Mouse (Mus musculus) kidney, adult 2 months (tissue): Measurements from ENCODE around the gene Spocd1. TPM values are rescaled to one million over a fixed set of nuclear protein-coding genes. Genes with fewer than 3 reads are reported as not detected.
A peak's percentile ranks its signal among the peaks of the same experiment; 100 is the strongest.

ENCODE experiments used
- DNase-seq: peaks from one replicate; pipeline ENCODE4 v3.0.0; 2021
- H3K27ac ChIP-seq: fragments of 200-500 bp; 2 replicates; pipeline ENCODE4 v1.5.1; 2012; ENCODE audit warnings: low read depth, low read length, control low read depth, inconsistent platforms; ENCODE audit not compliant: insufficient read depth
- H3K27me3 ChIP-seq: fragments of 200-500 bp; replicated peaks from 2 replicates; pipeline ENCODE4 v1.6.1; 2012; ENCODE audit warnings: mild to moderate bottlenecking, moderate library complexity, low read length, inconsistent platforms; ENCODE audit not compliant: control insufficient read depth, insufficient read depth
- H3K36me3 ChIP-seq: fragments of 200-500 bp; 2 replicates; pipeline ENCODE4 v1.6.1; 2012; ENCODE audit warnings: mild to moderate bottlenecking, moderate library complexity, low read length, inconsistent platforms; ENCODE audit not compliant: control insufficient read depth, insufficient read depth
- H3K4me1 ChIP-seq: fragments of 200-500 bp; 2 replicates; pipeline ENCODE4 v1.6.1; 2011; ENCODE audit warnings: low read length; ENCODE audit not compliant: control insufficient read depth, insufficient read depth
- H3K4me3 ChIP-seq: fragments of 200-500 bp; 2 replicates; pipeline ENCODE4 v1.5.1; 2011; ENCODE audit warnings: mild to moderate bottlenecking, low read depth, low read length, control low read depth; ENCODE audit not compliant: insufficient read depth
- CTCF ChIP-seq: fragments of 200-500 bp; conservative IDR thresholded peaks from 2 replicates; pipeline ENCODE4 v1.5.1; 2011; ENCODE audit warnings: low read depth, mild to moderate bottlenecking, control low read depth, low read length, moderate library complexity, mixed read lengths; ENCODE audit not compliant: insufficient read depth, insufficient read length
- POLR2A ChIP-seq: fragments of 200-500 bp; IDR thresholded peaks from one replicate; pipeline ENCODE4 v1.6.1; 2011; ENCODE audit warnings: low read depth, low read length, control low read depth
- WGBS: fragments of 180-500 bp; shearing (Covaris S2); methylation state at CpG from one replicate; pipeline ENCODE4 v1.1.7; 2018; 5-methylcytosine and 5-hydroxymethylcytosine counted together
- polyA plus RNA-seq: library from polyadenylated mRNA; depleted of rRNA; stranded (reverse); fragments of >200 nt; gene quantifications from 2 replicates; pipeline ENCODE4 v1.2.3, GENCODE M21; 2012

Spocd1 gene
- polyA plus RNA-seq, 1 experiment: not detected

- Histone ChIP-seq H3K4me1 (no peaks in the 10 kb centered on the region), H3K27me3 (no peaks in the 10 kb centered on the region), H3K4me3 (no peak overlapping the region), H3K36me3 (no peaks in the 10 kb centered on the region), H3K27ac (no peak overlapping the region)
- WGBS: 89% methylated on average over 5 of the region's 5 CpGs
- DNase-seq: no peak
- TF ChIP-seq CTCF (no peak), POLR2A (no peak)
These were observed 64.2 kb downstream of the Spocd1 start for GRCm38 (mm10) chr4:129993213-129993612.

- WGBS: 75% methylated on average over 16 of the region's 16 CpGs
- Histone ChIP-seq H3K4me1 (no peaks in the 10 kb centered on the region), H3K27ac (no peak overlapping the region), H3K36me3 (no peaks in the 10 kb centered on the region), H3K4me3 (no peak overlapping the region), H3K27me3 (no peaks in the 10 kb centered on the region)
- TF ChIP-seq CTCF (no peak), POLR2A (no peak)
- peak; percentile 60 for DNase-seq
These were observed 65.1 kb downstream of the Spocd1 start for GRCm38 (mm10) chr4:129993944-129994695.

- no peak overlapping the region for H3K4me3 ChIP-seq
- no peak overlapping the region for H3K27ac ChIP-seq
- no peaks in the 10 kb centered on the region for H3K27me3 ChIP-seq
- TF ChIP-seq POLR2A (no peak), CTCF (no peak)
- H3K36me3 ChIP-seq: no peaks in the 10 kb centered on the region
- WGBS: 82% methylated on average over 5 of the region's 5 CpGs
- no peak for DNase-seq
- no peaks in the 10 kb centered on the region for H3K4me1 ChIP-seq
These were observed 65.7 kb downstream of the Spocd1 start for GRCm38 (mm10) chr4:129994728-129995127.

GRCm38 (mm10) chr4:129995255-129995654 is 66.2 kb downstream of the Spocd1 start:
- WGBS: 85% methylated on average over 8 of the region's 8 CpGs
- Histone ChIP-seq H3K27ac (no peak overlapping the region), H3K27me3 (no peaks in the 10 kb centered on the region), H3K4me1 (no peaks in the 10 kb centered on the region), H3K4me3 (no peak overlapping the region), H3K36me3 (no peaks in the 10 kb centered on the region)
- no peak for DNase-seq
- TF ChIP-seq CTCF (no peak), POLR2A (no peak)

DNA sequence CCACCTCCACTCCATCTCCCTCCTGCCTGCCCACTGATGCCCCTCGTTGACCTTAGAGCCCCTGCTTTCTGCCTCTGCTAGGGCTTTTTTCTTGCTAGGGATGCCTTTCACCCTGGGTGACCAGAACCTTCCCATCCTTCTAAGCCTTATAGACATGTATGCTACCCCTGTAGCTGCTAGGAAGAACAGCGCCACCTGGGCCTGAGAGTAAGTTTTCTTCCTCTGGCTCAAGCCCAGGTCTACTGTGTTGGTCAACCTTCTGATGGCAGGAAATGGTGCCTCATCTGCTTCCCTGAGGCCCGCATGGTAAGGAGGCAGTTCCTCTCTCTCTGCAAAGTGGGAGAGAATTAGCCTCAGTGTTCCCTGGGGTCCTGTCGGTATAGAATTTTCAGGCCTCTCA is 67.0 kb downstream of the Spocd1 start:
- H3K4me3 ChIP-seq: no peak overlapping the region
- H3K27ac ChIP-seq: no peak overlapping the region
- H3K27me3 ChIP-seq: no peaks in the 10 kb centered on the region
- H3K4me1 ChIP-seq: no peaks in the 10 kb centered on the region
- no peak for TF ChIP-seq POLR2A
- 0 out of 2 replicates have a peak, but pooled peaks have one; percentile 5 for TF ChIP-seq CTCF
- H3K36me3 ChIP-seq: no peaks in the 10 kb centered on the region
- 85% methylated on average over 4 of the region's 4 CpGs for WGBS
- DNase-seq: no peak

- no peak overlapping the region for H3K27ac ChIP-seq
- no peak for TF ChIP-seq POLR2A
- no peak for TF ChIP-seq CTCF
These were observed 69.1 kb downstream of the Spocd1 start for GRCm38 (mm10) chr4:129998124-129998523.

DNA sequence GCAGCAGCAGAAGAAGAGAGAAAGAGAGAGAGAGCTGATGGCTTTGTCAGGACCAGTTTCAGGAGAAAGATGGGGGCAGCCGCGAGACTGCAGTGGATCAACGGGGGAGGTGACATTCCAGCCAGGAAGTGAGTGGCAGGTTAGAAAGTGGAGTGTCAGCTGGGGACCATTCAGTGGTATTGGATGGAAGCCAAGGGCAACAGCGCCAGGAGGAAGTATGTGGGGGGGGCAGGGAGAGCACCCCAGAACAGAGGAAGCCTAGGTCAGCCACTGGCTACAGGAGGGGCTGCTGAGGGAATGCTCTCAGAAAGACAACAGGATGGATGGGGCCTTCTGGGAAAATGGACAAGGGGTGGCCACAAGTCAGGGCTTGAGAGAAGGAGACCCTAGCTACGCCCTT is 72.7 kb downstream of the Spocd1 start:
- DNase-seq: no peak
- H3K27me3 ChIP-seq: no peaks in the 10 kb centered on the region
- no peaks in the 10 kb centered on the region for H3K4me1 ChIP-seq
- no peak overlapping the region for H3K4me3 ChIP-seq
- 26% methylated on average over 5 of the region's 5 CpGs for WGBS
- H3K27ac ChIP-seq: no peak overlapping the region
- no peaks in the 10 kb centered on the region for H3K36me3 ChIP-seq
- TF ChIP-seq CTCF (no peak), POLR2A (no peak)

More at GRCm38 (mm10) chr4:129998124-129998523, 69.1 kb downstream of the Spocd1 start:
- no peaks in the 10 kb centered on the region for H3K36me3 ChIP-seq
- no peak overlapping the region for H3K4me3 ChIP-seq
- no peaks in the 10 kb centered on the region for H3K27me3 ChIP-seq
- WGBS: 67% methylated on average over 11 of the region's 11 CpGs
- no peak for DNase-seq
- no peaks in the 10 kb centered on the region for H3K4me1 ChIP-seq
